Mouse (Mus musculus) mouse embryonic stem cell (cell line): ENCODE results near the gene Ets2.

Experiments
- in situ Hi-C, 2 experiments: fragments of 300-500 bp; cut with MboI; formaldehyde crosslinking; loops; 1 replicate in 1 of 2; 3 replicates in 1 of 2; pipeline ENCODE4 v1.14.3; 2019 to 2020; ENCODE audit warnings: low sequenced_read_pairs in 2 of 2, low pct_unique_long_range_greater_than_20kb in 1 of 2, mixed read lengths in 1 of 2; ENCODE audit not compliant: unreplicated experiment in 1 of 2

Gene Ets2

DNA sequence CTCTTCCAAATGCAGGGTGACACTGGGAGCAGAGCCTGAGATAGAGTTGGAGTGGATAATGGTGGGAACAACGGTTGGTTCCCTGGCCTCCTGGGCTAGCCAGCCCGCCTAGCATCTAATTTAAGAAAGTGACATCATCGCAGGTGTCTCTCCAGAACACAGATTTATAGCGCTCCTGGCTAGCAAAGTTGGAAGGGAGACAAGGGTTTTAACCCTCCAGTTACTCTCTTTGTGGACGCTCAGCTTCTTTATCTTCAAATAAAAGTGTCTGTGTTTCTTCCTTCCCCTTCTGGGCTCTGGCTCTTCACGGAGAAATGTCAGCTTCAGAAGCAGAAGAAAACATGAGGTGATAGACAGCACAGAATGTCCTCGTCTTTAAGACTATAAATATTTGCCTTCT lies 51.4 kb downstream of the Ets2 start:
- in situ Hi-C loops = no loop called here

DNA sequence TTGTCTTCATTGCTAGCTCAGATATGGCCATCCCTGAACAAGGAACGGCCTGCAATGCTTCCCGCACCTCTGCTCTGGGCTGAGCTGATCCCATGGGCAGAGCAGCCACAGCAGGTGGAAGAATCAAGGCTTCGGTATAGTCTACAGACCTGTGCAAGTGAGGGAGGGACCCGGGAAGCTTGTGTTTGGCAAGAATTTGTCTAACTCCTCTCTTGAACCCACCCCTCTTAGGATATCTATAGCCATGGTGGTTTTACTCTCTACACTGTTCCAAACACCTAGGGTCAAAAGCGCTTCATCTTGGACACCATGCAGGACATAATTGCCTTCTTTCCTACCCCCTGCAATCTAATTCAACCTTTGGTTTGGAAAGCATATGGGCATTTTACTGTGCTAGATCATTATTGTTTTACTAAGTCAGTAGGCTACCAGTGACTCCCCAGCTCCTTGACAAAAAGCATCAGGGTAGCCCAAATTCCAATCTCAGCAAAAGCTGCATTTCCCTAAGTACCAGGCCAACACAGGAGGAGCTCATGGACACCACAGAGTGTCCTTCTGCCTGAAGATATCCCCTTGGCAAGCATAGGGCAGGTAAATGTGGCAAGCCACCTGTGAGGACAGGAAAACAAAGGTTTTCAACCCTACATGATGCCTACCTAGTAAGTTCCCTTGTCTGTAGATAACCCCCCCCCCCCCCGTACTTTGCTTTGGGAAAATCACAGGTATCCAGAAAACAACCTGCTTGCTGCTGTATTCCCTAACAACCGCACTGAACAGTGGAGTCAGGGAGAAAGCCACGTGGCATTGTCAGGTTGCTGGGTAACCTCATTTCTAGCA lies 57.5 kb downstream of the Ets2 start:
- in situ Hi-C loops = no loop called here

DNA sequence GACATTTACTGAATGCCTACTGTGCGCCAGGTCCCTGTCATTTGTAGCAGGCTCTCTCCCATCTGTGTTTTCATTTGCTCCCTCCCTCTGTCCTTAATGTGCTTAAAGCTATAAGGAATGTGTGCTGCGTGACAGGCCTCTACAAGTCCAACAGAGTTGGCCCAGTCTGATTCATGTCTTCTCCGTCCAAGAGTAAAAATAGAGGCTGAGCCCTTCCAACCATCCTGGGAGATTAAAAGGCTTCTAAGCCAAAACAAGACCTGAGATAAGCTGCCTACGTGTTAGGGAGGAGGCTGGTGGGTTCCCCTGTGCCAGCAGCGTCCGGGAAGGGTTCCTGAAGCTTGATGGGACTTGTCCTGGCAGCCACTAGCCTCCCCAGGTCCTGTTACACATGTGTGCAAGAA lies 58.1 kb downstream of the Ets2 start:
- in situ Hi-C loops = loop anchor here in 1 of 2 experiments (10.0 kb wide), 1 partner anchor 205 kb away; no protein-coding TSS in a partner anchor

DNA sequence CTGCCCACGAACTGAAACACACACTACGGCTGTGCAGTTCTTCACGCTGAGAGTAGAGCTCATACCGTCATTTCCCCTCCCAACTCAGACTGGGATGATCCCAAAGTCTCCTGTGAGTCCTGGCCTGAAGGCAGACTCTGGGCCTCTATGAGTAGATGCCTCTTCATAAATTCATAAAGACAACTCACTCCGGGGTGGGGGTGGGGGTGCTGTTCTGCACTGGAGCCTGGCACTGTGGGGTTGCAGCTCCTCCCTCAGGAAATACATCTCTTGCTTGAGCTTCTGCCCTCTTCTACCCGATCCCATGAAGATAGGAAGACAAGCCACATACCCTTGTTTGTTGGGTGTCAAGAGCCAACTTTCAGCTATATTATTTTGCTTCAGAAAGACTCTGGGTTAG lies 59.9 kb downstream of the Ets2 start:
- in situ Hi-C loops = loop anchor here in 1 of 2 experiments (10.0 kb wide), 1 partner anchor 203 kb away; no protein-coding TSS in a partner anchor

DNA sequence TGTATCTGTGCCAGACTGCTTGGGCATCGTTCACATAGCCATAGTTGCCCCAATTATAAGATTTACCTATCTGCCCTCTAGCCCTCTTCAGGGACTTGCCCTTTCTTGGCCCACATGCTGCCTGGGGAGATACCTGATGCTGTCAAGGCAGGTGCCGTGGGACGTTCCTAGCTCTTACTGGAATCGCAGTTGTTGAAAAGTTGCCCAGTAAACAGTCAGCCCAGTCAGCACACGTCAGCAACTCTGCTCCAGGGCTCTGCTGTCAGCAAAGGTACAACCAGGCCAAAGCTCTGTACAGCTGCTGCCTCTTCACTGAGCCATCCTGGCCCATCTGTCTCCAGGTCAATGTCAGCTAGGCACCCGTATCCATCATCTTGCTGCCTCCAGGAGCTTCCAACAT lies 61.3 kb downstream of the Ets2 start:
- in situ Hi-C loops = loop anchor here in 1 of 2 experiments (10.0 kb wide), 1 partner anchor 202 kb away; no protein-coding TSS in a partner anchor

DNA sequence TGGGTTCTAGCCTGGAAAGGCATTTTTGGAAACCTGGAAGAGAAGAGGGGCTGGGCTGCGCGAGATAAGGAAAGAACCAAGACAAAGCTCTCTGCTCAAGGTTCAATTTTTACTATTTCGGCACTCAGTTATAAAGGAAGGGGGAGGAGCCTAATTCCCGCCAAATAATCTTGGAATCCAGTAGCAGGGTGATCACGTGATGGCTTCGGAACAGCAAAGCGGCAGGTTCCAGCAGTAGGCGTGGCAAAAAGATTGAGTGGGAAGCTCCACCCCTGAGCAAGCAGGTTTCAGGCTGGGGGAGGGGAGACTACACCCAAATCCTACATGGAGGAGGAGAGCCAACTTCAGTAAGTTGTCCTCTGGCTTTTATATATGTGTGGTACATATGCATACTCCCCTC lies 62.2 kb downstream of the Ets2 start:
- in situ Hi-C loops = loop anchor here in 1 of 2 experiments (10.0 kb wide), 1 partner anchor 201 kb away; no protein-coding TSS in a partner anchor

DNA sequence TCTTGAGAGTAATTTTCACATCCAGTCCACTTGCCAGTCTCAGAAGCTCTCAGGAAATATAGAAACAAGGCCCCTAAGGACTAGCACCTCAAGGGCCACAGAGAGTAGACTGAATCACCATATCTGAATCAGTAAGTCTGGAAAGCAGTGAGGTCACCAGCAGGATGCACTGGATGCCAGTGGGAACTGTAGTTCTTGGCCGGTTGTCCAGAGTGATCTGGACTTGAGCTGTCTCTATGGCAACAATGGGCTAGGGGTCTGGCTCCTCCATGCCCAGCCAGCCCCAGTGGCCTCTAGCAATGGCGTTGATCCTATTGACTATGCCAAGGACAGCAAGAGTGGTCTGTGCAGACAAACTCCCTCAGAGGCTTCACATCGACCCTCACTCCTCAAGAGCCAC lies 64.3 kb downstream of the Ets2 start:
- in situ Hi-C loops = loop anchor here in 1 of 2 experiments (10.0 kb wide), 1 partner anchor 199 kb away; no protein-coding TSS in a partner anchor

DNA sequence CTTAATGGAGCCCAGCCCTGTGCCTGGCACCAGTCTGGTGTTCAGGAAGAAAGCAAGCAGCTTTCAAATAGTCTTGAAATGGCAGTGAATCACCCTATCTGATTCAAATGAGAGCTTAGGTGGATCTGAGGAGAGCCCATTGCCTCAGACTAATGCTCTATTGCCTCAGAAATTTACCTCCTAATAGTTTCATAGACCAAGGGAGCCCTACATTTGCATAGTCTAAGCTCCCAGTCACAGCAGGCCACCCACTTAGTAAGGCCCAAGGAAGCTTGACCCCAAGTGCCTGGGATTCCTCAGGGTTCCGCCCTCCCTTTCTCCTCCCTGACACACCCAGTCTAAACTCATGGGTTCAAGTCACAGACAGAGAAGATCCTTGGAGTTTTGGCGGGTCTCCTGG lies 65.4 kb downstream of the Ets2 start:
- in situ Hi-C loops = loop anchor here in 1 of 2 experiments (10.0 kb wide), 1 partner anchor 198 kb away; no protein-coding TSS in a partner anchor

DNA sequence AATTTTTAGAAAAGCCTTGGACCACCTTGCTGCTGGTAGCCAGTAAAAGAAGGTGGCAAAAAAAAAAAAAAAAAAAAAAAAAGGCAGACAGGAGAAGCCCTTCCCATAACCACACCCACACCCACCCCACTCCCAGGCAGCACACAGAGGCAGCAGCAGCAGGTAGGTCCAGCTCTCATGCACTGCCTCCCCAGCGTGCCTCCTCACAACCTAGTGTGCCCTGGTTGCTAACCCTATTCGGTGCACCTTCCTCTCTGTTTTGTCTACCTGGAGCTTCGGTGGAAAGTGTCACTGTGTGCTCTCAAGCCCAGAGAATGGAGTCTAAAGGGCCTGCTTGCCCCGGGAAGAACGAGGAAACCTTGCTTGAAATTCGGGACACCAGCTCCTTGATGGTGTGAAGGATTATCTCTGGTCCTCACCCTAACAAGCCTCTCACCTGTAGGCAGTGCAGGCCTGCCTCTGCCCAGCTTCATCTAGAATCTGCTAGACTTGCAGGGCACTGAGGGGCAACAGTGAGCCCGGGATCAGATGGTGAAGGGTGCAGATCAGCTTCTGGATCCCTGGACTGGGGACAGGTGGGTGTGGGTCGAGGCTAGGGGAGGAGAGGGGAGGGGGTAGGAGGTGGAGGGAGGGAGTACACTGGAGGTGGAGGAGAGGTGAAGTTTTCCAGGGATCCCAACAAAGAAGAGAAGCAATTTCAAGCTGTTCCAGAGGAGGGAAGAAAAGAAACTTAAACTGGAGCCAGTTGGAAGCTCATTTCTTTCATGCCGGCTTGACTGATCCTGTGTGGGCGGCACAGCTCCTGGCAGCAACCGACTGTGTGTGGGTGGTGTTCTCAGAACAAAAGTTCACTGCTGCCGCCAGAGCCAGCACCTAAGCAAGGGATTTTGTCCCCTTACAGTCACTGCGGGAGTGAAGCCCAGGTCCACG lies 67.5 kb downstream of the Ets2 start:
- in situ Hi-C loops = loop anchor here in 1 of 2 experiments (10.0 kb wide), 1 partner anchor 195 kb away; no protein-coding TSS in a partner anchor

DNA sequence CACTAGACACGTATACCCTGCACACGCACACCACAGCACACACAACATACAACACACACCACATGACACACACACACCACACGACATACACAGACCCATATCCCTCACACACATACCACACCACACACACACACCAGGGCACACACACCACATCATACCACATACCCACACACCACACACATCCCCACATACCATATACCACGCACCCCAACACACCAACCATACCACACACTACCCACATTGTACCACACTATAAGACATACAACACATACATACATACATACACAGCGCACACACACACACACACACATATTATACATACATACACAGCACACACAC lies 68.1 kb downstream of the Ets2 start:
- in situ Hi-C loops = loop anchor here in 1 of 2 experiments (10.0 kb wide), 1 partner anchor 195 kb away; no protein-coding TSS in a partner anchor

DNA sequence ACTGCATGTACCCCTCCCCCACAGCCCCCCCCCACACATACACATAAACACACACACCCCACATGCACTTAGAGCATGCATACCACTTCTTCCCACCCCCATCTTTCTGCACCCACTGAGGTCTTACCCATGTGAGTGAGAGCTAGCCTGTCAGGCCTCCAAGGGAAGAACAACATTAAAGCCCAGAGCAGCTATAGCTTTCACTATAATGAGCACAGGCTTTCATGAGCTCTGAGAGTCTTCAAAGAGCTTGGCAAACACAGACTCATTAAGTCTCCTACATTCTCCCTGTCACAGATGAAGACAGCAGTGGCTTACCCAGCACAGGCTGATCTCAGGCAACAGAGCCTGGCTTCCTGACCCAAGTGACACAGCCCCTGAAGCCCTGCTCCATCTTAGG lies 68.5 kb downstream of the Ets2 start:
- in situ Hi-C loops = no loop called here
